Mouse (Mus musculus): ENCODE measurements around the gene Synpo2. TPM values are rescaled to one million over a fixed set of nuclear protein-coding genes. Genes with fewer than 3 reads are reported as not detected.

Gene Synpo2
- polyA plus RNA-seq, 1 experiment from 2014 or later, result 2.8 TPM

- H3K9me3 ChIP-seq (ENCODE audit: control insufficient read depth, low read length), result no peaks in the 10 kb centered on the region
- no peaks in the 10 kb centered on the region for H3K27me3 ChIP-seq (ENCODE audit: control insufficient read depth, insufficient read depth, low read length)
- no peaks in the 10 kb centered on the region for H3K36me3 ChIP-seq (ENCODE audit: control insufficient read depth, insufficient read depth, low read length)
- no peak for ATAC-seq (ENCODE audit: low read depth)
- H3K4me3 ChIP-seq (ENCODE audit: low read depth, low read length), result no peak overlapping the region
- no peak overlapping the region for H3K9ac ChIP-seq (replicated peaks; ENCODE audit: low read depth, low read length)
- 95% methylated on average over 7 of the region's 7 CpGs for WGBS
- H3K27ac ChIP-seq (ENCODE audit: low read depth, low read length), result no peak overlapping the region
- no peak overlapping the region for H3K4me2 ChIP-seq (ENCODE audit: low read depth, low read length)
- no peaks in the 10 kb centered on the region for H3K4me1 ChIP-seq (ENCODE audit: control insufficient read depth, insufficient read depth, low read length)
Measured at GRCm38 (mm10) chr3:123066836-123067235, 169.1 kb downstream of the Synpo2 start.

GRCm38 (mm10) chr3:123065466-123065865 is 170.5 kb downstream of the Synpo2 start:
- ATAC-seq (ENCODE audit: low read depth), result no peak
- WGBS, result 81% methylated on average over 5 of the region's 5 CpGs

GRCm38 (mm10) chr3:123064186-123064585 is 171.8 kb downstream of the Synpo2 start:
- no peak overlapping the region for H3K9ac ChIP-seq (replicated peaks; ENCODE audit: low read depth, low read length)
- no peak overlapping the region for H3K27ac ChIP-seq (ENCODE audit: low read depth, low read length)
- H3K4me1 ChIP-seq (ENCODE audit: control insufficient read depth, insufficient read depth, low read length), result no peaks in the 10 kb centered on the region
- H3K36me3 ChIP-seq (ENCODE audit: control insufficient read depth, insufficient read depth, low read length), result no peaks in the 10 kb centered on the region
- no peaks in the 10 kb centered on the region for H3K27me3 ChIP-seq (ENCODE audit: control insufficient read depth, insufficient read depth, low read length)
- no peaks in the 10 kb centered on the region for H3K9me3 ChIP-seq (ENCODE audit: control insufficient read depth, low read length)
- ATAC-seq (ENCODE audit: low read depth), result no peak
- 29% methylated on average over 5 of the region's 5 CpGs for WGBS
- no peak overlapping the region for H3K4me2 ChIP-seq (ENCODE audit: low read depth, low read length)
- H3K4me3 ChIP-seq (ENCODE audit: low read depth, low read length), result no peak overlapping the region

More at GRCm38 (mm10) chr3:123065466-123065865, 170.5 kb downstream of the Synpo2 start:
- H3K4me2 ChIP-seq (ENCODE audit: low read depth, low read length), result no peak overlapping the region
- no peak overlapping the region for H3K4me3 ChIP-seq (ENCODE audit: low read depth, low read length)
- no peaks in the 10 kb centered on the region for H3K4me1 ChIP-seq (ENCODE audit: control insufficient read depth, insufficient read depth, low read length)
- no peaks in the 10 kb centered on the region for H3K36me3 ChIP-seq (ENCODE audit: control insufficient read depth, insufficient read depth, low read length)
- no peak overlapping the region for H3K27ac ChIP-seq (ENCODE audit: low read depth, low read length)
- no peaks in the 10 kb centered on the region for H3K27me3 ChIP-seq (ENCODE audit: control insufficient read depth, insufficient read depth, low read length)
- H3K9me3 ChIP-seq (ENCODE audit: control insufficient read depth, low read length), result no peaks in the 10 kb centered on the region
- no peak overlapping the region for H3K9ac ChIP-seq (replicated peaks; ENCODE audit: low read depth, low read length)

GRCm38 (mm10) chr3:123061931-123062330 is 174.0 kb downstream of the Synpo2 start:
- Histone ChIP-seq H3K36me3 (ENCODE audit: control insufficient read depth, insufficient read depth, low read length) (no peaks in the 10 kb centered on the region), H3K27me3 (ENCODE audit: control insufficient read depth, insufficient read depth, low read length) (no peaks in the 10 kb centered on the region), H3K9me3 (ENCODE audit: control insufficient read depth, low read length) (no peaks in the 10 kb centered on the region), H3K4me1 (ENCODE audit: control insufficient read depth, insufficient read depth, low read length) (no peaks in the 10 kb centered on the region), H3K27ac (ENCODE audit: low read depth, low read length) (no peak overlapping the region), H3K4me3 (ENCODE audit: low read depth, low read length) (no peak overlapping the region), H3K4me2 (ENCODE audit: low read depth, low read length) (no peak overlapping the region), H3K9ac (replicated peaks; ENCODE audit: low read depth, low read length) (no peak overlapping the region)
- 87% methylated on average over 2 of the region's 2 CpGs for WGBS
- ATAC-seq (ENCODE audit: low read depth), result no peak

GRCm38 (mm10) chr3:123058832-123059231 is 177.1 kb downstream of the Synpo2 start:
- H3K36me3 ChIP-seq (ENCODE audit: control insufficient read depth, insufficient read depth, low read length), result no peaks in the 10 kb centered on the region
- no peak overlapping the region for H3K9ac ChIP-seq (replicated peaks; ENCODE audit: low read depth, low read length)
- no peak overlapping the region for H3K27ac ChIP-seq (ENCODE audit: low read depth, low read length)
- H3K4me3 ChIP-seq (ENCODE audit: low read depth, low read length), result no peak overlapping the region
- no peaks in the 10 kb centered on the region for H3K4me1 ChIP-seq (ENCODE audit: control insufficient read depth, insufficient read depth, low read length)
- no peak for ATAC-seq (ENCODE audit: low read depth)
- H3K9me3 ChIP-seq (ENCODE audit: control insufficient read depth, low read length), result no peaks in the 10 kb centered on the region
- H3K27me3 ChIP-seq (ENCODE audit: control insufficient read depth, insufficient read depth, low read length), result no peaks in the 10 kb centered on the region
- no peak overlapping the region for H3K4me2 ChIP-seq (ENCODE audit: low read depth, low read length)
- WGBS, result 92% methylated on average over 1 of the region's 1 CpGs

- no peak overlapping the region for H3K4me3 ChIP-seq (ENCODE audit: low read depth, low read length)
- 72% methylated on average over 5 of the region's 5 CpGs for WGBS
- H3K4me2 ChIP-seq (ENCODE audit: low read depth, low read length), result no peak overlapping the region
- H3K4me1 ChIP-seq (ENCODE audit: control insufficient read depth, insufficient read depth, low read length), result no peaks in the 10 kb centered on the region
- no peaks in the 10 kb centered on the region for H3K36me3 ChIP-seq (ENCODE audit: control insufficient read depth, insufficient read depth, low read length)
- no peaks in the 10 kb centered on the region; the same call in 1 of the 2 replicates for H3K9me3 ChIP-seq (ENCODE audit: control insufficient read depth, low read length)
- no peak overlapping the region for H3K9ac ChIP-seq (replicated peaks; ENCODE audit: low read depth, low read length)
- H3K27me3 ChIP-seq (ENCODE audit: control insufficient read depth, insufficient read depth, low read length), result no peaks in the 10 kb centered on the region
- H3K27ac ChIP-seq (ENCODE audit: low read depth, low read length), result no peak overlapping the region
- ATAC-seq (ENCODE audit: low read depth), result no peak
Measured at GRCm38 (mm10) chr3:123054178-123054577, 181.8 kb downstream of the Synpo2 start.

GRCm38 (mm10) chr3:123053192-123053938 is 182.6 kb downstream of the Synpo2 start:
- Histone ChIP-seq H3K9me3 (ENCODE audit: control insufficient read depth, low read length) (no peaks in the 10 kb centered on the region; the same call in 1 of the 2 replicates), H3K9ac (replicated peaks; ENCODE audit: low read depth, low read length) (no peak overlapping the region), H3K4me1 (ENCODE audit: control insufficient read depth, insufficient read depth, low read length) (no peaks in the 10 kb centered on the region), H3K27ac (ENCODE audit: low read depth, low read length) (no peak overlapping the region), H3K4me3 (ENCODE audit: low read depth, low read length) (no peak overlapping the region), H3K4me2 (ENCODE audit: low read depth, low read length) (no peak overlapping the region), H3K27me3 (ENCODE audit: control insufficient read depth, insufficient read depth, low read length) (no peaks in the 10 kb centered on the region), H3K36me3 (ENCODE audit: control insufficient read depth, insufficient read depth, low read length) (no peaks in the 10 kb centered on the region)
- WGBS, result 69% methylated on average over 8 of the region's 8 CpGs
- no peak for ATAC-seq (ENCODE audit: low read depth)

GRCm38 (mm10) chr3:123042308-123042707 is 193.6 kb downstream of the Synpo2 start:
- no peak overlapping the region for H3K4me2 ChIP-seq (ENCODE audit: low read depth, low read length)
- H3K27me3 ChIP-seq (ENCODE audit: control insufficient read depth, insufficient read depth, low read length), result no peaks in the 10 kb centered on the region
- H3K36me3 ChIP-seq (ENCODE audit: control insufficient read depth, insufficient read depth, low read length), result no peaks in the 10 kb centered on the region
- H3K4me1 ChIP-seq (ENCODE audit: control insufficient read depth, insufficient read depth, low read length), result no peaks in the 10 kb centered on the region
- no peak for ATAC-seq (ENCODE audit: low read depth)
- H3K9me3 ChIP-seq (ENCODE audit: control insufficient read depth, low read length), result no peaks in the 10 kb centered on the region
- WGBS, result 94% methylated on average over 1 of the region's 1 CpGs
- H3K9ac ChIP-seq (replicated peaks; ENCODE audit: low read depth, low read length), result no peak overlapping the region
- H3K4me3 ChIP-seq (ENCODE audit: low read depth, low read length), result no peak overlapping the region
- no peak overlapping the region for H3K27ac ChIP-seq (ENCODE audit: low read depth, low read length)

GRCm38 (mm10) chr3:123034752-123035151 is 201.2 kb downstream of the Synpo2 start, which contains the start of gene Myoz2:
TSS of gene Myoz2 (minus strand) at chr3:123035015.
- H3K4me3 ChIP-seq (ENCODE audit: low read depth, low read length), result no peak within 1 kb of the TSS
- WGBS, result 89% methylated on average over 7 of the region's 7 CpGs
- H3K9me3 ChIP-seq (ENCODE audit: control insufficient read depth, low read length), result no peaks in the 10 kb centered on the region
- H3K9ac ChIP-seq (replicated peaks; ENCODE audit: low read depth, low read length), result no peak within 1 kb of the TSS
- ATAC-seq (ENCODE audit: low read depth), result no peak
- no peaks in the 10 kb centered on the region for H3K27me3 ChIP-seq (ENCODE audit: control insufficient read depth, insufficient read depth, low read length)
- H3K4me2 ChIP-seq (ENCODE audit: low read depth, low read length), result no peak within 1 kb of the TSS
- no peak within 1 kb of the TSS for H3K27ac ChIP-seq (ENCODE audit: low read depth, low read length)
- no peaks in the 10 kb centered on the region for H3K4me1 ChIP-seq (ENCODE audit: control insufficient read depth, insufficient read depth, low read length)
- H3K36me3 ChIP-seq (ENCODE audit: control insufficient read depth, insufficient read depth, low read length), result no peaks in the 10 kb centered on the region

Data from neural tube, embryonic 14.5 days (tissue).